Mouse (Mus musculus): ENCODE results near the gene Akt3.

The Akt3 gene

GRCm38 (mm10) chr1:177010607-177011302 is 247.2 kb downstream of the Akt3 start:
- DNase-seq (ENCODE audit: low spot score in 2 of 2), result no peak

GRCm38 (mm10) chr1:177010041-177010440 is 248.0 kb downstream of the Akt3 start:
- no peak for DNase-seq (ENCODE audit: low spot score in 2 of 2)

GRCm38 (mm10) chr1:177008777-177009176 is 249.2 kb downstream of the Akt3 start:
- no peak for DNase-seq (ENCODE audit: low spot score in 2 of 2)

- no peak for DNase-seq (ENCODE audit: low spot score in 2 of 2)
Measured at GRCm38 (mm10) chr1:177007405-177007804, 250.6 kb downstream of the Akt3 start.

GRCm38 (mm10) chr1:177004041-177004741 is 253.8 kb downstream of the Akt3 start:
- no peak for DNase-seq (ENCODE audit: low spot score in 2 of 2)

- no peak for DNase-seq (ENCODE audit: low spot score in 2 of 2)
Measured at GRCm38 (mm10) chr1:177002951-177003350, 255.1 kb downstream of the Akt3 start.

- peak in 1 of 2 experiments; percentile 37 for DNase-seq (ENCODE audit: low spot score in 2 of 2)
Measured at GRCm38 (mm10) chr1:176999011-176999410, 259.0 kb downstream of the Akt3 start.

- DNase-seq (ENCODE audit: low spot score in 2 of 2), result no peak
Measured at GRCm38 (mm10) chr1:176997711-176998689, 260.0 kb downstream of the Akt3 start.

GRCm38 (mm10) chr1:176997254-176997653 is 260.7 kb downstream of the Akt3 start:
- DNase-seq (ENCODE audit: low spot score in 2 of 2), result no peak

- DNase-seq (ENCODE audit: low spot score in 2 of 2), result peak; percentile 42 to 51
Measured at GRCm38 (mm10) chr1:176996630-176997201, 261.3 kb downstream of the Akt3 start.

GRCm38 (mm10) chr1:176996166-176996565 is 261.8 kb downstream of the Akt3 start:
- no peak for DNase-seq (ENCODE audit: low spot score in 2 of 2)

- no peak for DNase-seq (ENCODE audit: low spot score in 2 of 2)
Measured at GRCm38 (mm10) chr1:176995419-176995775, 262.6 kb downstream of the Akt3 start.

- DNase-seq (ENCODE audit: low spot score in 2 of 2), result no peak
Measured at GRCm38 (mm10) chr1:176994707-176995418, 263.1 kb downstream of the Akt3 start.

GRCm38 (mm10) chr1:176994087-176994486 is 263.9 kb downstream of the Akt3 start:
- no peak for DNase-seq (ENCODE audit: low spot score in 2 of 2)

GRCm38 (mm10) chr1:176993141-176994010 is 264.6 kb downstream of the Akt3 start:
- DNase-seq (ENCODE audit: low spot score in 2 of 2), result no peak

GRCm38 (mm10) chr1:176992517-176992916 is 265.5 kb downstream of the Akt3 start:
- DNase-seq (ENCODE audit: low spot score in 2 of 2), result no peak

GRCm38 (mm10) chr1:176991473-176991872 is 266.5 kb downstream of the Akt3 start:
- DNase-seq (ENCODE audit: low spot score in 2 of 2), result no peak

- no peak for DNase-seq (ENCODE audit: low spot score in 2 of 2)
Measured at GRCm38 (mm10) chr1:176986990-176987740, 270.8 kb downstream of the Akt3 start.

GRCm38 (mm10) chr1:176986275-176986674 is 271.7 kb downstream of the Akt3 start:
- no peak for DNase-seq (ENCODE audit: low spot score in 2 of 2)

Measured in spleen, postnatal 14 days (tissue).